Mouse (Mus musculus) layer of hippocampus, adult 9-10 months (tissue): ENCODE data around the gene Gm11114.

Source experiments
- DNase-seq: peaks from one replicate; pipeline ENCODE4 v3.0.0; 2022; ENCODE audit warnings: low spot score

Gm11114 gene

GRCm38 (mm10) chr9:85357154-85357860 lies 44.7 kb downstream of the Gm11114 start:
- DNase-seq, result no peak
